10 mouse cellular contexts compared by ENCODE assay signal in genomic region chr2:73450172-73450715, GRCm38 (mm10).
DNase-seq lines count a peak whose midpoint lies in the region; ATAC-seq and TF ChIP-seq lines count a peak whose summit lies in the region.
"Had no signal": no experiment of that assay in that cellular context is flagged by ENCODE, and none has a peak within 500 bp of the region (broad histone marks: within the 10 kb centered on the region; RNA-seq: fewer than 3 reads in every experiment).

No protein-coding gene starts in this region.

- H3K27ac ChIP-seq in forebrain, embryonic 11.5 days (ENCODE audit: low read depth, low read length), result peak overlapping the region; percentile 41
- no peak overlapping the region for H3K27ac ChIP-seq in forebrain, postnatal 0 days (ENCODE audit: low read depth, low read length)
- H3K27ac ChIP-seq in spleen, adult 2 months (ENCODE audit: insufficient read depth, low read length), result peak overlapping the region; percentile 77

- no peak; the same call in 1 of the 2 replicates for ATAC-seq in forebrain, embryonic 11.5 days (replicated peaks; ENCODE audit: low FRiP score)
- no peak for ATAC-seq in forebrain, postnatal 0 days
- ATAC-seq in cerebellum, adult (ENCODE audit: insufficient number of reproducible peaks, low FRiP score, low TSS enrichment), result no peak

- H3K4me1 ChIP-seq in forebrain, embryonic 11.5 days (replicated peaks; ENCODE audit: control insufficient read depth, insufficient read depth, low read length), result peaks cover 7% of the 10 kb centered on the region
- H3K4me1 ChIP-seq in forebrain, postnatal 0 days (ENCODE audit: insufficient read depth), result no peaks in the 10 kb centered on the region
- peaks cover 11% of the 10 kb centered on the region for H3K4me1 ChIP-seq in spleen, adult 2 months (ENCODE audit: control insufficient read depth, insufficient read depth, insufficient read length)
- H3K4me1 ChIP-seq in megakaryocyte, embryonic 14.5 days, result peaks cover 83% of the 10 kb centered on the region

- H3K4me2 ChIP-seq in forebrain, embryonic 11.5 days (ENCODE audit: low read depth, low read length, severe bottlenecking), result peak overlapping the region; percentile 8; the same call in 1 of the 2 replicates
- no peak overlapping the region for H3K4me2 ChIP-seq in forebrain, postnatal 0 days (ENCODE audit: low read depth)

- no peak for TF ChIP-seq POLR2A in spleen, adult 2 months (IDR thresholded peaks at IDR 0.05; ENCODE audit: low read depth, low read length)

- H3K36me3 ChIP-seq in forebrain, embryonic 11.5 days (ENCODE audit: control insufficient read depth, insufficient read depth, low read length), result no peaks in the 10 kb centered on the region
- no peaks in the 10 kb centered on the region for H3K36me3 ChIP-seq in forebrain, postnatal 0 days (ENCODE audit: insufficient read depth)
- peaks cover 22% of the 10 kb centered on the region for H3K36me3 ChIP-seq in spleen, adult 2 months (ENCODE audit: control insufficient read depth, insufficient read depth, low read length)
- peaks cover 76% of the 10 kb centered on the region for H3K36me3 ChIP-seq in megakaryocyte, embryonic 14.5 days (replicated peaks; ENCODE audit: low read length)

- H3K9me3 ChIP-seq in forebrain, embryonic 11.5 days (ENCODE audit: control insufficient read depth, low read length), result no peaks in the 10 kb centered on the region
- H3K9me3 ChIP-seq in forebrain, postnatal 0 days (ENCODE audit: low read length), result no peaks in the 10 kb centered on the region
- H3K9me3 ChIP-seq in megakaryocyte, embryonic 14.5 days, result no peaks in the 10 kb centered on the region

- no peak for TF ChIP-seq CTCF in forebrain, postnatal 0 days (IDR thresholded peaks at IDR 0.05; ENCODE audit: low read depth)
- no peak for TF ChIP-seq CTCF in spleen, adult 2 months (IDR thresholded peaks at IDR 0.05; ENCODE audit: extremely low read depth, insufficient read depth, insufficient read length, insufficient replicate concordance)

- peak overlapping the region; percentile 2; the same call in 1 of the 2 replicates for H3K9ac ChIP-seq in forebrain, embryonic 11.5 days (ENCODE audit: low read length)
- no peak overlapping the region for H3K9ac ChIP-seq in forebrain, postnatal 0 days

- no peaks in the 10 kb centered on the region for H3K27me3 ChIP-seq in forebrain, embryonic 11.5 days (ENCODE audit: control insufficient read depth, insufficient read depth, low read length)
- H3K27me3 ChIP-seq in forebrain, postnatal 0 days (ENCODE audit: insufficient read depth, low read length), result no peaks in the 10 kb centered on the region
- no peaks in the 10 kb centered on the region for H3K27me3 ChIP-seq in spleen, adult 2 months (ENCODE audit: control insufficient read depth, insufficient read depth, low read length)
- H3K27me3 ChIP-seq in megakaryocyte, embryonic 14.5 days (replicated peaks), result no peaks in the 10 kb centered on the region

- WGBS in forebrain, embryonic 11.5 days, result 46% methylated on average over 6 of the region's 6 CpGs
- WGBS in forebrain, postnatal 0 days, result 35% methylated on average over 6 of the region's 6 CpGs
- WGBS in spleen, adult 2 months, result 34% methylated on average over 6 of the region's 6 CpGs

- H3K4me3 ChIP-seq in forebrain, embryonic 11.5 days (ENCODE audit: low read depth, low read length), result no peak overlapping the region
- H3K4me3 ChIP-seq in forebrain, postnatal 0 days (ENCODE audit: low read depth, low read length), result no peak overlapping the region
- H3K4me3 ChIP-seq in spleen, adult 2 months (ENCODE audit: extremely low read depth, insufficient read depth, insufficient read length), result peak overlapping the region; percentile 38; the same call in 1 of the 2 replicates
- peak overlapping the region; percentile 18 for H3K4me3 ChIP-seq in megakaryocyte, embryonic 14.5 days (replicated peaks)
- H3K4me3 ChIP-seq: erythroblast, embryonic 14.5 days had no signal

- peak; percentile 48 for DNase-seq in forebrain, embryonic 11.5 days (ENCODE audit: low spot score)
- DNase-seq in forebrain, postnatal 0 days, result no peak
- peak in 1 of 2 experiments; percentile 69 for DNase-seq in spleen, adult 2 months (ENCODE audit: low read depth in 1 of 2, low spot score in 2 of 2)
- no peak for DNase-seq in spleen, postnatal 4 days (ENCODE audit: low spot score in 2 of 2)
- no peak for DNase-seq in layer of hippocampus, adult 9-11 months
- DNase-seq in cerebellum, postnatal 4 days (ENCODE audit: low spot score in 2 of 2), result no peak
- DNase-seq: adrenal gland, postnatal 10 days had no signal

Comparison
In these comparisons a context has a peak if more than half of its experiments do, and no peak if none do; other contexts are left out.
1. H3K4me3 ChIP-seq: peak in spleen, adult 2 months (single experiment) and megakaryocyte, embryonic 14.5 days (single experiment); none in forebrain, embryonic 11.5 days (single experiment) and forebrain, postnatal 0 days (single experiment).